Mouse (Mus musculus) lung, postnatal 0 days (tissue): Measurements from ENCODE around the gene Zkscan17.

ENCODE experiments used
- CTCF ChIP-seq: IDR thresholded peaks from 2 replicates; pipeline ENCODE4 v1.5.1; 2016; ENCODE audit warnings: antibody characterized with exemption, mild to moderate bottlenecking
- EP300 ChIP-seq: IDR thresholded peaks from 2 replicates; pipeline ENCODE4 v1.6.1; 2016; ENCODE audit warnings: antibody characterized with exemption, mild to moderate bottlenecking, control low read depth

GRCm38 (mm10) chr11:59530870-59531535, 4.5 kb upstream of the Zkscan17 start:
- no peak for TF ChIP-seq CTCF
- no peak for TF ChIP-seq EP300
